Mouse (Mus musculus) heart, postnatal 0 days (tissue): Measurements from ENCODE around the gene Timm17a. TPM values are rescaled to one million over a fixed set of nuclear protein-coding genes. Genes with fewer than 3 reads are reported as not detected.

Source experiments
- ATAC-seq: fragments of 200-750 bp; cut with Nextera tagmentation; 2 replicates; pipeline ENCODE4 v1.8.0; 2017; ENCODE audit warnings: low read depth, moderate number of reproducible peaks, moderate library complexity; ENCODE audit not compliant: insufficient read depth
- DNase-seq: peaks from one replicate; pipeline ENCODE4 v3.0.0-alpha.2; 2016; ENCODE audit warnings: low spot score
- H3K27ac ChIP-seq: fragments of 300-500 bp; sonication (generic); 2 replicates; pipeline ENCODE4 v1.5.1; 2014; ENCODE audit warnings: low read depth, mild to moderate bottlenecking
- H3K27me3 ChIP-seq: fragments of 300-500 bp; sonication (generic); 2 replicates; pipeline ENCODE4 v1.6.1; 2014; ENCODE audit warnings: low read length, mixed read lengths; ENCODE audit not compliant: control insufficient read depth, insufficient read depth
- H3K36me3 ChIP-seq: fragments of 300-500 bp; sonication (generic); replicated peaks from 2 replicates; pipeline ENCODE4 v1.6.1; 2014; ENCODE audit warnings: low read length, mixed read lengths; ENCODE audit not compliant: control insufficient read depth, insufficient read depth
- H3K4me1 ChIP-seq: fragments of 300-500 bp; sonication (generic); 2 replicates; pipeline ENCODE4 v1.6.1; 2014; ENCODE audit warnings: antibody characterized with exemption; ENCODE audit not compliant: control insufficient read depth, insufficient read depth
- H3K4me2 ChIP-seq: fragments of 300-500 bp; sonication (generic); 2 replicates; pipeline ENCODE4 v1.6.1; 2014; ENCODE audit warnings: low read depth, mild to moderate bottlenecking, low read length, moderate library complexity
- H3K4me3 ChIP-seq: fragments of 300-500 bp; sonication (generic); 2 replicates; pipeline ENCODE4 v1.5.1; 2014; ENCODE audit warnings: low read depth, low read length
- H3K9ac ChIP-seq: fragments of 300-500 bp; sonication (generic); replicated peaks from 2 replicates; pipeline ENCODE4 v1.6.1; 2014; ENCODE audit warnings: low read depth, low read length, mixed read lengths
- H3K9me3 ChIP-seq: fragments of 300-500 bp; sonication (generic); replicated peaks from 2 replicates; pipeline ENCODE4 v1.6.1; 2016; ENCODE audit warnings: low read length; ENCODE audit not compliant: control insufficient read depth
- CTCF ChIP-seq: IDR thresholded peaks from 2 replicates; pipeline ENCODE4 v1.5.1; 2016; ENCODE audit warnings: antibody characterized with exemption, control low read depth, low read depth
- EP300 ChIP-seq: IDR thresholded peaks from 2 replicates; pipeline ENCODE4 v1.6.1; 2016; ENCODE audit warnings: antibody characterized with exemption, low read depth
- WGBS: fragments of 180-500 bp; shearing (Covaris S2); extraction: QIAGEN DNeasy Blood & Tissue Kit; methylation state at CpG from one replicate; pipeline ENCODE4 v1.1.7; 2014; 5-methylcytosine and 5-hydroxymethylcytosine counted together
- polyA plus RNA-seq: library from polyadenylated mRNA; unstranded; fragments of >200 nt; fragmentation: Nextera tagmentation; extraction: Ambion mirVana; gene quantifications from 2 replicates; pipeline ENCODE4 v1.2.1, GENCODE M21; 2015
- total RNA-seq: library from RNA; depleted of rRNA; stranded (reverse); fragments of >200 nt; gene quantifications from 2 replicates; pipeline ENCODE4 v1.2.3, GENCODE M21; 2014; ENCODE audit warnings: low replicate concordance; rRNA removed

The Timm17a gene
- total RNA-seq (142 and 230 TPM in 2 replicates), polyA plus RNA-seq (657 and 685 TPM in 2 replicates)

DNA sequence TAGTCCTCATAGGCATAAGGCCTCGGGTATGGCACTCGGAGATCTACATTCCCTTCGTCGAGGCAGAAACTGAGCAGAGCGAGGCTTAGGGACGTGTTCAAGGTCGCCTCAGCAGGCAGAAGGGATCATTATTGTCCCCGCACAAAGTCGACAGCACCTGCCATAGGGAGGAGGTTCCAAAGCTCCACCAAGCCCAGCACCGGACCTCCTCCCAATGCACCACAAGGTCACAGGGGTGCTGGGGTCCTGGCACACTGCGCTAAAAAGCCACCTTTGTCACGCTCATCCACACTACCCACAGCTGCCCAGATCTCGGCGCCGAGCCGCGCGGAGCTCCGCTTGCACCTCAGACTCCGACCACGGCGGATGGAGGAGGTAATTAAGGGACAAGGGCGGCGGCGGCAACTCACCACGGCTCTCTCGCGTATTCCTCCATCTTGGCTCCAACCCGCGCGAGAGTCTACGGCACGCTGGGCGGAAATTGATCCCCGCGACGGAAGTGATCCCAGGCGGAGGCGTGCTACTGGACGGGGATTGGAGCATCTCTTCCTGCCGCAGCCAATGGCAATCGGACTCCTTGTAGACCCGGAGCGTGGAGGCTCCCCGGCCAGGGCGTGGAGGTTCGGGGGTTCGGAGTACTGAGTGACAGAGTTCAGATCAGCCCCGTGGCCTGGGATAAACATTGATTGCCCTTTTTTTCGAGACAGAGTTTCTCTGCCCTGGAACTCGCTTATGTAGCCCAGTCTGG lies at the start of gene Timm17a:
Gene Timm17a, minus strand, starts transcription at position 495 of the 748 bp plus-strand sequence.
- H3K4me2 ChIP-seq = peak within 1 kb of the TSS; percentile 81
- ATAC-seq (peak; percentile 99), DNase-seq (peak; percentile 96)
- H3K9ac ChIP-seq = peak within 1 kb of the TSS; percentile 97
- peaks cover 10% of the 10 kb centered on the region for H3K4me1 ChIP-seq
- H3K4me3 ChIP-seq = peak within 1 kb of the TSS; percentile 91
- H3K36me3 ChIP-seq = peaks cover 10% of the 10 kb centered on the region
- no peaks in the 10 kb centered on the region for H3K9me3 ChIP-seq
- peak within 1 kb of the TSS; percentile 92 for H3K27ac ChIP-seq
- WGBS = under 1% methylated on average over 51 of the region's 51 CpGs
- no peaks in the 10 kb centered on the region for H3K27me3 ChIP-seq
- TF ChIP-seq CTCF = no peak
- TF ChIP-seq EP300 = no peak

DNA sequence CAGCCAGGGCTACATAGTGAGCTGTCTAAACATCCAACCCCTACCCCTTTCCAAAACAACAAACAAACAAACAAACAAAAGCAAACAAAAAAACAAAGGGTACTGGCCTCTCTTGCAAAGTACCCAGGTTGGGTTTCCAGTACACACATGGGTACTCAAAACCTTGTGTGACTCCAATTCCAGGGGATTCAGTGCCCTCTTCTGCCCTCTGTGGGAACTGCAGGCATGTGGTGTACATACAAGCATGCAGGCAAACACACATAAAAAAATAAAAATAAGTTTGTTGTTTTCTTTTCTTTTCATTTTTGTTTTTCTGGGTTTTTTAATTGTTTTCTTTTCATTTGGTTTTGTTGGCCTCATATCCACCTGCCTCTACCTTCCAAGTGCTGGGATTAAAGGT lies 48.5 kb upstream of the Timm17a start:
- no peak for TF ChIP-seq EP300
- TF ChIP-seq CTCF = no peak
- H3K4me3 ChIP-seq = no peak overlapping the region
- no peaks in the 10 kb centered on the region for H3K36me3 ChIP-seq
- no peak for DNase-seq
- no peaks in the 10 kb centered on the region for H3K4me1 ChIP-seq
- no peak overlapping the region for H3K9ac ChIP-seq
- no peaks in the 10 kb centered on the region for H3K9me3 ChIP-seq
- H3K27ac ChIP-seq = no peak overlapping the region
- no peak for ATAC-seq
- peaks cover 7% of the 10 kb centered on the region; the same call in 1 of the 2 replicates for H3K27me3 ChIP-seq
- no peak overlapping the region for H3K4me2 ChIP-seq

DNA sequence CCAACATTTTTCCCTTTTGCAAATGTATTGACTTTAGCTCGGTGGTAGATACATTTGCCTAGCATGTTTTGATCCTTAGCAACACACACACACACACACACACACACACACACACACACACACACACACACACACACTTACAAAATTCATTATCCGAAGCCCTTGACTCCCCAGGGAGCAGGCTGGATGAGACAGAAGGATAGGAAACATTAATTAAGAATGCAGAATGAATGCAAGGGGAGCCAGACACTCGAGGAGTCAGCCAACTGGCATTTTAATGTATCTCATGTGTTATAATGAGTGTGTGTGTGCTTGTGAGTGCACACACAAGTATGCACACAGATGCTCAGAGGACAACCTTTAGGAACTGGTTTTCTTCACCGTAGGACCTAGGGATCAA lies 47.9 kb upstream of the Timm17a start:
- Histone ChIP-seq H3K4me1 (no peaks in the 10 kb centered on the region), H3K27me3 (peaks cover 7% of the 10 kb centered on the region; the same call in 1 of the 2 replicates)
- WGBS = 80% methylated on average over 4 of the region's 4 CpGs

DNA sequence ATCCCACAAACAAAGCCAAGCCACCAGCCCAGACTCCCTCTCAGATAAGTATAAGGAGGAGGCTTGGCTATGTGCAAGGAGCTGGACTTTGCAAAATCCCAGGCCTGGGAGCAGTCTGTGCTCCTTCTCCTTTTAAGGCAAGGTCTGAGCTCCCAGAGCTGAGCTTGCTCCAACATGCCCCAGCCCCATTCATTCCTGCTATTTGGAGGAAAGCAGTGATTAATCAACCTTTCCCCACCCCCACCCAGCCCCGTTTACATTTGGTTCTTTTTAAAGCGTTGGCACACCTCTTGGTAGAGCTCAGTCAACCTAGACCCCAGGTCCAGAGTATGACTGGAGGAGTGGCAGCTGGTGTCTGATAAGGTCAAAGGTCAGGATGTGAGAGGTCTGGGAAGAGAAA lies 45.5 kb upstream of the Timm17a start:
- no peak for DNase-seq

More for the DNA sequence above, 47.9 kb upstream of the Timm17a start:
- Histone ChIP-seq H3K36me3 (no peaks in the 10 kb centered on the region), H3K4me2 (no peak overlapping the region), H3K9ac (no peak overlapping the region), H3K4me3 (no peak overlapping the region), H3K9me3 (no peaks in the 10 kb centered on the region), H3K27ac (no peak overlapping the region)
- DNase-seq (no peak), ATAC-seq (no peak)
- TF ChIP-seq CTCF (no peak), EP300 (no peak)

DNA sequence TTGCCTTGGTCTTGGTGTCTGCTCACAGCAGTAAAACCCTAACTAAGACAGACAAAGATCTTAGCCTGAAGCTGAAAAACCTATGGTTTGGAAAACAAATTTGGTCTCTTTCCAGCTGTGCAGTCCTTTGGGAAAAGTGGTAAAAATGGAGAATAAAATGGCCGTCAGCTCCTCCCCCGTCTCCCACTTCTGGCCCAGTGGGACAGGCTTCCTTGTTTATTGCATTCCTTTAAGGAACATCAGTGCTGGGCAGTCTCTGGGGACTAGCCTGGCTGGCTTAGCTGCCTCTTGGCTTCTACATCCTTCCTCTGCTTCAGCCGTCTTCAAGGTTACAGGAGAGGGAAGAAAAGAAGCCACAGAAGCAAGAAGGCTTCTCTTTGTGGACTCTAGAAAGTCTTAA lies 38.4 kb upstream of the Timm17a start:
- TF ChIP-seq EP300 (no peak), CTCF (no peak)
- DNase-seq (no peak), ATAC-seq (no peak)
- WGBS = 61% methylated on average over 3 of the region's 3 CpGs
- no peak overlapping the region for H3K4me3 ChIP-seq
- H3K4me1 ChIP-seq = peaks cover 6% of the 10 kb centered on the region; the same call in 1 of the 2 replicates
- H3K36me3 ChIP-seq = no peaks in the 10 kb centered on the region
- H3K9ac ChIP-seq = no peak overlapping the region
- no peaks in the 10 kb centered on the region for H3K9me3 ChIP-seq
- H3K27me3 ChIP-seq = 0 out of 2 replicates have a peak, but pooled peaks cover 4% of the 10 kb centered on the region
- H3K4me2 ChIP-seq = no peak overlapping the region
- H3K27ac ChIP-seq = no peak overlapping the region

More for the DNA sequence above, 45.5 kb upstream of the Timm17a start:
- no peak overlapping the region for H3K4me3 ChIP-seq
- H3K9me3 ChIP-seq = no peaks in the 10 kb centered on the region
- H3K27me3 ChIP-seq = peaks cover 6% of the 10 kb centered on the region; the same call in 1 of the 2 replicates
- H3K4me2 ChIP-seq = no peak overlapping the region
- H3K4me1 ChIP-seq = no peaks in the 10 kb centered on the region
- H3K9ac ChIP-seq = no peak overlapping the region
- ATAC-seq = no peak
- 21% methylated on average over 2 of the region's 2 CpGs for WGBS
- H3K36me3 ChIP-seq = no peaks in the 10 kb centered on the region
- H3K27ac ChIP-seq = peak overlapping the region; percentile 32; the same call in 1 of the 2 replicates
- TF ChIP-seq EP300 (no peak), CTCF (no peak)
